Mouse (Mus musculus) hematopoietic stem cell, adult 5-6 weeks (primary cell): Measurements from ENCODE around the gene Veph1. TPM values are rescaled to one million over a fixed set of nuclear protein-coding genes. Genes with fewer than 3 reads are reported as not detected.
"Not testable (repeated sequence)": the region's sequence is repeated elsewhere in the genome, so short reads cannot be mapped to it uniquely, and the experiment has no call there.

Experiments used
- ATAC-seq, 2 experiments: fragments of 125-278 bp in 1 of 2; replicated peaks in 1 of 2; 2 replicates each; pipeline ENCODE4 v1.8.0; 2016 to 2017; ENCODE audit warnings: inconsistent platforms in 2 of 2, mild to moderate bottlenecking in 2 of 2, moderate number of reproducible peaks in 2 of 2, low read depth in 1 of 2, moderate TSS enrichment in 1 of 2; ENCODE audit not compliant: low FRiP score in 2 of 2, poor library complexity in 2 of 2, severe bottlenecking in 2 of 2, insufficient read depth in 1 of 2, low TSS enrichment in 1 of 2
- total RNA-seq: library from RNA; stranded (forward); fragments of 172-1452, 232-1000 nt; gene quantifications from 2 replicates; pipeline ENCODE4 v1.2.3, GENCODE M21; 2017

The Veph1 gene
- total RNA-seq, 1 experiment from 2014 or later, result 0.25 TPM

- ATAC-seq, result no peak
Observed at GRCm38 (mm10) chr3:66251842-66252241, 44.8 kb downstream of the Veph1 start.

GRCm38 (mm10) chr3:66240476-66240875 is 56.2 kb downstream of the Veph1 start:
- peak in 1 of 2 experiments; percentile 45; a peak in 2 of 4 replicates for ATAC-seq

GRCm38 (mm10) chr3:66236234-66236871 is 60.3 kb downstream of the Veph1 start:
- ATAC-seq, result not testable (repeated sequence)

GRCm38 (mm10) chr3:66224931-66225537 is 71.6 kb downstream of the Veph1 start:
- no peak for ATAC-seq

GRCm38 (mm10) chr3:66221243-66221611 is 75.4 kb downstream of the Veph1 start:
- peak in 1 of 2 experiments; percentile 3; a peak in 1 of 4 replicates for ATAC-seq

- peak; percentile 62 to 76; a peak in 3 of 4 replicates for ATAC-seq
Observed at GRCm38 (mm10) chr3:66220554-66221242, 75.9 kb downstream of the Veph1 start.

- ATAC-seq, result no peak
Observed at GRCm38 (mm10) chr3:66219655-66220191, 76.9 kb downstream of the Veph1 start, which contains the start of gene Ptx3. Gene Ptx3, plus strand, starts transcription at chr3:66219910.

- ATAC-seq, result no peak
Observed at GRCm38 (mm10) chr3:66215759-66216158, 80.9 kb downstream of the Veph1 start.

- no peak for ATAC-seq
Observed at GRCm38 (mm10) chr3:66213524-66213923, 83.1 kb downstream of the Veph1 start.

GRCm38 (mm10) chr3:66208836-66209573 is 87.6 kb downstream of the Veph1 start:
- no peak for ATAC-seq

- ATAC-seq, result no peak
Observed at GRCm38 (mm10) chr3:66193910-66194562, 102.6 kb downstream of the Veph1 start.

- no peak for ATAC-seq
Observed at GRCm38 (mm10) chr3:66179647-66180046, 117.0 kb downstream of the Veph1 start.

GRCm38 (mm10) chr3:66172907-66173306 is 123.7 kb downstream of the Veph1 start:
- ATAC-seq, result no peak

GRCm38 (mm10) chr3:66169873-66170538 is 126.6 kb downstream of the Veph1 start:
- ATAC-seq, result no peak

GRCm38 (mm10) chr3:66166606-66167290 is 129.9 kb downstream of the Veph1 start:
- ATAC-seq, result no peak

- no peak for ATAC-seq
Observed at GRCm38 (mm10) chr3:66165026-66165425, 131.6 kb downstream of the Veph1 start.
